Mouse (Mus musculus) adipocyte (in vitro differentiated cells): ENCODE results near the gene Nprl3.
"Not testable (repeated sequence)": the region's sequence is repeated elsewhere in the genome, so short reads cannot be mapped to it uniquely, and the experiment has no call there.

Experiments
- DNase-seq: peaks from one replicate; pipeline ENCODE4 v3.0.0-alpha.2; 2016; ENCODE audit warnings: low spot score

Nprl3 gene

GRCm38 (mm10) chr11:32225222-32226104 is 42.0 kb downstream of the Nprl3 start:
- peak; percentile 93 for DNase-seq

DNA sequence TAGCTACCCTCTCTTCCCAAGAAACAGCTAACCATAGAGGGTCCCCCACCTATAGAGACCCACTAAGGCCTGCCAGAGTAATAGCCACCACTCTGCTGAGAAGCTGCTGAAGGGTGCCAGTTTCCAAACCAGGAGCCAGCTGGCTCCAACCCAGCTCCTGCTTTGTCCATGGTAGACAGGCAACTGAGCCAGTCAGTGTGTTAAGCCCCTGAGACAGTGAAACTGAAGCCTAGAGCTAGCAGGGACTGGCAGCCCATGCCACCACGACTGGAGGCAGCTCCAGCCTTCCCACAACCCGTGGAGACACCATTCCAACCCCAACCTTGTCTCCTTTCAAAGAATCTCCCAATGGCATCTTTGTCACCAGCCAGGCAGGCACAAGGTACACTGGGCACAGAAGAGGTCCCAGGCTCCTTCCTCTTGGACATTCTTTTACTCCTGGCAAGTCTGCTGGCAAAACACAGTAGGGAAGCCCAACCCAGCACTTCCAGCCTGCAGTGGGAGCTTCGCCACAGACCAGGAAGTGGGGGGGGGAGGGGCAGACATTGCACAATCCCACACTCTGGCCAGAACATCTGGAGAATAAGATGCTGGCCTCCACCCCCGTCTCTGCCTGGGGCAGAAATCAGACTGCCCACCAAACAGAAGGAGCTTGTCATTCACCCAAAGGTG is 42.9 kb downstream of the Nprl3 start:
- peak; percentile 97 for DNase-seq

- DNase-seq: no peak
Measured at GRCm38 (mm10) chr11:32223297-32223967, 44.1 kb downstream of the Nprl3 start.

GRCm38 (mm10) chr11:32222570-32223194 is 44.8 kb downstream of the Nprl3 start:
- no peak for DNase-seq

GRCm38 (mm10) chr11:32221951-32222409 is 45.5 kb downstream of the Nprl3 start, which contains the start of gene Rhbdf1:
Gene Rhbdf1 (minus strand): TSS chr11:32222300.
- DNase-seq: no peak

DNA sequence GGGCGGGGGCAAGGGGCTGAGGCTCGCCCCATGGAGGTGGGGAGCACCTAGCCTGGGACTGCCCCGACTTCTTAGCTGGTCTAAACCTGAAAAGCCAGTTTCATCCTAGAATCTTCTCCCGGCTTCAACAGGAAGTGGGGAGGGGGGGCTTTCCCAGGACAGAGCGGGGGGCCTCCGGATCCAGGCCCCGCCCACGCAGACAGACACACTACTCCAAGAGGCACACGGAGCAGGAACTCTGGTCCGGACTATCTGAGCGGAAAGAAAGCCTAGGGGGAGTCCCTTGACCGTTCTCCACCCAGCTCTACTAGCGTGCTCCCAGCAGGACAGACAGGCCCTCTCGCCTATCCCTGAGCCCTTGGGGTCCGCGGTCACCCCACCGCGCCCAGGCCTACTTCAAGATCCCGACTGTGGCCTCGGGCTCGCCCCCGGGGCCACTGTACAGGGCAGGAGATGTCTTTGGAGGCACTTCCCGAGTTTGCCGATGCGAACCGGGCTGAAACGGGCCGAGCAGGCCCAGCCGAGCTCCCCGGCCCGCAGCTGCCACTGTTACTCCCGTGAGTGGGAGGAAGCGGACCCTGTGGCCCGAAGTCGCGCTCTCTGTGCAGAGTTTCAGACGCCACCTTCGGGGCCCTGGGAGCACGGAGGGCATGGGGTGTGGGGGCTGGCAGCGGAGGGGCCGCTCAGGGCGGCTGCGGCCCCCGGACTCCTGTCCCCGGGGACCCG is 46.1 kb downstream of the Nprl3 start:
- DNase-seq: peak; percentile 90

DNA sequence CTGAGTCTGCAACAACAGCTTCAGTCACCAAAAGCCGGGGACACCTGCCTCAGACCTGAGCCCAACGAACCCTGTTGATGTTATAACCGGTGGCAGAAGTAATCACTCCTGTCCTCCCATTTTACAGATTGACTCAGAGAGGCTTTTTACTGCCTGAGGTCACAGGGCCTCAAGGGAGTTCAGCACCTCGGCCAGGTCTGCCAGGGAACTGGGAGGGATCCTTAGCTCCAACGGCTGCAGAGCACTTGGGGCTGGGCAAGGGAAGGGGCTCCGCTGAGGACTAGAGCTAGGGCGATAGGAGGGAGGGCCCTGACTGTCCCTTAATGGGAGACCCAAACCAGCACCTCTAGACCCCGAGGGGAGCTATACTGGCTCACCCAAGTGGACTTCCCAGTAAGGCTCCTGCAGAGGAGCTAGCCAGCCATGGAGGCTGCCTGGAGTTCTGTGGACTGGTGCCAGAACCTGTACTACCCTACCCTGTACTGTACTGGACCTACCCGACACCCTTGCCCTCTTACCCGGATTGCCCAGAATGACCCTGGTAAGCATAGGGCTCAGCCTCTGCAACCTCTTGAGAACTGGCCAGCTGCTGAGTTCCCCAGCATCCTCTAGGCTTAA is 46.8 kb downstream of the Nprl3 start:
- DNase-seq: no peak

- DNase-seq: no peak
Measured at GRCm38 (mm10) chr11:32219287-32219686, 48.2 kb downstream of the Nprl3 start.

GRCm38 (mm10) chr11:32218501-32219050 is 48.9 kb downstream of the Nprl3 start:
- DNase-seq: no peak

- peak; percentile 86 for DNase-seq
Measured at GRCm38 (mm10) chr11:32216851-32217250, 50.7 kb downstream of the Nprl3 start.

DNA sequence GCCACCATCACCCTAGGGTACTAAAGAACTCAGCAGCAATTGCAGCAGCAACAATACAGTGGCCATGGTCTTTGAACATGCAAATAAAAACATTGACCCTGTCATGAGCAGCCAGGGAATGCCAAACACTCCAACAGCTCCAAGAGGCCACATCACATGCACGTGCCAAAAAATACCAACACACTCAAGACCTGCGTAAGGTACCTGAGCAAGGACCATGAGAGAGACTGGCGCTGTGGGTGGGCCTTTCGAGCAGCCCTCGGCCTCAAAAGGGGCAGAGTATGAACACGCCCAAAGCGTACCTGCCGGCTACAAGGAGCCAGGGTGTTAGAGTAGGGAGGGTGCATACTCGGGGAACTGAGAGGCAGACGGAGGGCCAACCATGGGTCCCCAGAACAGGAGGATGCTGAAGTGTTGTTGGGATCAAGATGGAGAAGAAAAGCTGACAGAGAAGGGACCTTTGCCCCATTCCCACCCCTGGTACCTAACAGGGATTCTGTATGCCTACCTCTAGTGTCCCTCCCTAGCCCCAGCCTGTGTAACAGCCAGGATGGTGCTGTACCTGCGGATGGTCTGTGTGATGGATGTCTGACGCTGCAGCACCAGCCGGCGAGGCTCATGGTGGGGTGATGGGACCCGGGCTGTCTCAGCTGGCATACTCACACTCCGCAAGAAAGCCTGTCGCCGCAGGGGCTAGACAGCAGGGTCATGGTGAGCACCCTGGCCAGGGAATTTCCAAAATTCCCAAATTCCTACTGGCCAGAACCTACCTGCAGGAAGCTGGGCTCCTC is 51.9 kb downstream of the Nprl3 start:
- DNase-seq: no peak

GRCm38 (mm10) chr11:32210623-32211022 is 56.9 kb downstream of the Nprl3 start:
- no peak for DNase-seq

- peak; percentile 99 for DNase-seq
Measured at GRCm38 (mm10) chr11:32205058-32205873, 62.2 kb downstream of the Nprl3 start, which contains the start of gene Snrnp25. Gene Snrnp25 (plus strand): TSS chr11:32205415.

DNA sequence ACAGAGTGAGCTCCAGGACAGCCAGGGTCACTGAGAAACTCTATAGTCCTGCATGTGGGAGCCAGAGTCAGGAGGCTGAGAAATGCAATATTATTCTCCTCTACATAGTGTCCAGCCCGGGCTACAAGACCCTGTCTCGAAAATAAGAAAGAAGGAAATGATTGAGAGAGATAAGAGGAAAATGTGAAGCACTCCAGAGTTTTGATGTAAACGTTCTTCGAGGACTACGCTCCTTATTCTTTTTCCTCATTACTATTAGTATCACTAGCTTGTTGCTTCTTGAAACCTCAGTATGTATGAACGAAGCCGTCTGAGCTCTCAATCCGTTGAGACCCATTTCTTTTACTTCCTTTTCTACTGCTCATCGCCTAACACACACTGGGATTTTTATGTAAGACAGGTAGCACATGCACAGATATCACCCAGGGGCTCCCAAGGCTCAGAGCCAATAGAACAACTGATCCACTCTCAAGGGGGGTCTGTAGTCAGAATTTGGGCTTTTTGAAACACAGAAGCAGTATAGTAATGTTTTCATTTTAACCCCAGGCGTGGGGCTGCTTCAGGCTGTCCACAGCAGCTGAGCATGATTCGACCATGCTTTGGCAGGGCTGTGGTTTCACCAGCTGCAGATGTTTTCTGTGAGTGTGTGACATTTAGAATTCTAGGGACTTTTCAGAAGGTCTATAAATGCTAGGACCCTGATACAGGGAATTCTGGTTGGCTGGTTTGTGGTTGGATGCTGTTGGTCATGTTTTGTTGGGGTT is 65.4 kb downstream of the Nprl3 start:
- no peak for DNase-seq

DNA sequence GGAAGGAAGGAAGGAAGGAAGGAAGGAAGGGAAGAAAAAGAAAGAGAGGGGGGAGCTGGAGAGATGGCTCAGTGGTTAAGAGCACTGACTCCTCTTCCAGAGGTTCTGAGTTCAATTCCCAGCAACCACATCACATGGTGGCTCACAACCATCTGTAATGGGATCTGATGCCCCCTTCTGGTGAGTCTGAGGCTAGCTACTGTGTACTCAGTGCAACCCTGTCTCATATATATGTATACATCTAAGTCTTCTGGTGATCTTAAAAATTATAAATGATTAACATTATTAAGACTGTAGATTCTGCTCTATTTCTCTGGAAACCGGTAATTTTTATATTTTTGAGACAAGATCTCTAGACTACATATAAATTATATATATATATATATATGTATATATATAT is 66.5 kb downstream of the Nprl3 start:
- DNase-seq: not testable (repeated sequence)

DNA sequence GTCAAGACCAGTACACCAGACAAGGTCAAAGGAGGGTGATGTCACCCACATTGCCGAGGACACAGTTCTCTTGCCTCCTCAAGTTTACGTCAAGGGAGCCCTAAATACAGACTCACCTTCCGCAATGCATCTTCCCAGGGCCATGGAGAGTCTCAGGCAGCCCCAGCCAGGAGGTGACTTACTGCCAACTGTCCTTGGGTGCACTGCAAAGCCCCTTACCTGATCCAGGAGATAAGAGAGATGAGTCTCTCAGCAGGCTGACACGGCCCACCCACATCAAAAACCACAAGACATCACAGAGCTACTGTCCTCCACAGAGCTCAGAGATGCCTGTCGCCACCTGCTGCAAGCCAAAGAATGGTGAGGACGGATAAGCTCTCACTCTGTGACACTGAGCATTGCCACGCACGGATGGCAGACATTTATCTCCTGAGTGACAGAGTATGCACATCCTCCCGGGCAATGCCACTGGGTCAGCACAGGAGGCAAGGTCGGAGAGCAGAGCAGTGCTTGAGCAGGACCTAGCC is 67.4 kb downstream of the Nprl3 start, which contains the start of gene Il9r:
TSS of gene Il9r (minus strand) at position 205 of the 527 bp plus-strand sequence.
- DNase-seq: no peak

DNA sequence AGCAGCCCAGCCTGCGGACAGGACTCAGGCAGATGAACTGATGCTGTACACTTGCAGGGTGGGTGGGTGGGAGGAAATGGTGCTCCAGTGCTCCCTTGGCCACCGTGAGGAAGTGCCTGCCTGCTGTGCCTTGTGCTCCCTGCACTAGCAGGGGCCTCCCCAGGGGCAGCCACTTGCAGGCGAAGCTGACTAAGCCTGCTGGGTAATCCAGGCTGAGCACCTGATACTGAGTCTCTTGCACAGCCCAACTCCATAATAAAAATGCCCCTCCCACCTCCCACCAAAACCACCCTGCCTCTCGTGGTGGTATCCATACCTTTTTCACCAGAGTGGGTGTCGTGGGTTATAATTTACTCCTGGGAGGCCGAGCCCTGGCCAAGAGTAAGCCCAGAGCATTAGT is 68.3 kb downstream of the Nprl3 start:
- no peak for DNase-seq
